Mouse (Mus musculus): Measurements from ENCODE around the gene Sept1.

Sept1 gene

GRCm38 (mm10) chr7:127232622-127233367 is at the start of gene Sept1, which contains the start of gene Zfp553:
Gene Sept1 (minus strand): TSS chr7:127233130.
Gene Zfp553 (plus strand): TSS chr7:127233061.
- DNase-seq: peak; percentile 83

- no peak for DNase-seq
These were observed 49.3 kb upstream of the Sept1 start for GRCm38 (mm10) chr7:127282190-127282589.

- no peak for DNase-seq
These were observed 48.2 kb upstream of the Sept1 start for GRCm38 (mm10) chr7:127281114-127281513.

GRCm38 (mm10) chr7:127280092-127280491 is 47.2 kb upstream of the Sept1 start:
- no peak for DNase-seq

GRCm38 (mm10) chr7:127278311-127278710 is 45.4 kb upstream of the Sept1 start:
- DNase-seq: no peak

DNA sequence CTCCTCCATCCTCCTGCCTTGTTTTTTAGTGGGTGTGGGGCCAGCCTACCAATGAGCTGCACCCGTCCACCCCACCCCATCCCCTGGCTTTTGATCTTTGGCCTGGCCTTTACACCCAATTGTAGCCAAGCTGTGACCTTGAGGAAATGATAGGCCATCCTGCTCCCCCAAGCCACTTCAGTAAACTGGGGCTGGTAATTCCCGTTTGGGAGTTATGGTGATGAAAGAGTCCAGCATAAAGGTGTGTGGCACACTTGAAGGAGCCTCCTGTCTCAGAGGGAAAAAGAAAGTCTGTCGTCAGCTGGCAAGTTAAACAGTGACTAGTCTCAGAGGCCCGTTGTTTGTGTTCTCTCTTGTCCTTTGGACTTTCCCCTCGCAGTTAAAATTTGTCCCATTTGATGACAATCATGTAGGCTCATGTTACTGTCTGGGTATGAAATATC is 43.6 kb upstream of the Sept1 start:
- no peak for DNase-seq

- DNase-seq: peak; percentile 99
These were observed 41.2 kb upstream of the Sept1 start, which contains the start of gene Sephs2 for GRCm38 (mm10) chr7:127273925-127274789. Gene Sephs2 (minus strand): TSS chr7:127274055.

DNA sequence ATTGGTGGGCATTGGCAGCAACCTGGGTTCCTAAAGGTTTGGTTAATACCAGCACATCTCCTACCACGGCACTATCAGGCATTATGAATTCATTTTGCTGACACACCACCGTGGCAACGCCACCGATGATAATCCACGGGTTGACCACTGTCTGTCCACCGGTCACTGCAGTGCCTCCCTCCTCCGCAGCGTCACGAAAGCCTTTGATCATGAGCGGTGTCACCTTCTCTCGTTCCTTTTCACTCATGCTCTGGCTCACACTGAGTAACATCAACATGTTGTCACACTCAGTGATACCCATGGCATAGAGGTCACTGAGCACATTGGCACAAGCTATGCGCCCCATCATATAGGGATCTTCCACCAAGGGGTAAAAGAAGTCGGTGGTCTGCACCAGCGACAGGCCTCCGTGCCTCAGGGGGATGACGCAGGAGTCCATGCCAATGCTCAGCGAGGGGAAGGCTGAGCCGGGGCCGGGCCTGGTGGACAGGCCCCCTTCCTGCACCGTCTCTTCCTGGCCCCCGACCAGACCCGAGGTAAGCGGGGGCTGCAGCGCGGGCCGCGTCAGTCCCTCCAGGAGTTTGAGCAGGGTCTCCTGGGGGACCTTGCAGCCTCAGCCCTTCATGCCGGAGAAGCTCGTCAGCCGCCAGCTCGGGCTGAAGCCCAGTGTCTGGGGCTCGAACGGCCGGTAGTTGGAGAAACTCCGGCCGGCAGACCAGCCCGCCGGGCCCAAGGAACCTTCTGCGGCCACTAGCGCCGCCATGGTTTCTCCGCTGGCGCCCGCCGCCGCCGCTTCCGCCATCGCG is 40.4 kb upstream of the Sept1 start:
- peak; percentile 54 for DNase-seq

- no peak for DNase-seq
These were observed 39.6 kb upstream of the Sept1 start for GRCm38 (mm10) chr7:127272566-127272965.

GRCm38 (mm10) chr7:127271093-127271492 is 38.2 kb upstream of the Sept1 start:
- no peak for DNase-seq

DNA sequence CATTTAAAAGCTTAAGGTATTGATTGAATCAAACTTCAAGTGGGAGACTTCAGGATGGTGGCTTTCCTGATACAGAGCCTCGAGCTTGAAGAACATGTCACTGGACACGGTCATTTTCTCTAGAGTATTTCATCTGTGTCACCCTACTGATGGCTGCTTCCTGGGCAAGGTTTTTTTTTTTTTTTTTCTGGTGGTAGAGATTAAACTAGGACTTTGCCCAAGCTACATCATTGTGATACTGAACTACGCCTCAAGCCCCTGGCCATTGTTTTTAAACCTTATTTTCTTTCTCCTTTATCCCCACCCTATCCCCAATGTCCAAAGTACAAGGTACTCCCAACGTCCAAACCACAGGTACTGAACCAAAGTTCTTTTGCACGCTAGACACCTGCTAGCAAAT is 37.7 kb upstream of the Sept1 start:
- no peak for DNase-seq

GRCm38 (mm10) chr7:127270256-127270655 is 37.3 kb upstream of the Sept1 start:
- DNase-seq: no peak

DNA sequence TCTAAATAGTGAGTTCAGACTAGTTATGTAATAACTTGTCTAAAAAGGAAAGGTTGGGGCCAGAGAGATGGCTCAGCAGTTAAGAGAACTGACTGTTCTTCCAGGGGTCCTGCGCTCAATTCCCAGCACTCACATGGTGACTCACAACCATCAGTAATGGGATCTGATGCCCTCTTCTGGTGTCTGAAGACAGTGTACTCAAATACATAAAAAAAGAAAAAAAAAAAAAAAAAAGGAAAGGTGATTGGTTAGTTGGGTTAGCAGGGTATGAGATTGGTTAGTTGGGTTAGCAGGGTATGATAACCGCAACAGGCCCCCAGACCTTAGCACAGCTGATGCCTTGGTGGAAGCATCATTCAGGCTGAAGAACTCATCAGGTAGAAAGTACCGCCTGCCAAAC is 30.6 kb upstream of the Sept1 start:
- no peak for DNase-seq

GRCm38 (mm10) chr7:127262218-127262961 is 29.5 kb upstream of the Sept1 start:
- DNase-seq: peak; percentile 44

GRCm38 (mm10) chr7:127260309-127261111 is 27.6 kb upstream of the Sept1 start, which contains the start of gene Dctpp1:
Gene Dctpp1 (minus strand): TSS chr7:127260709.
- peak; percentile 99 for DNase-seq

GRCm38 (mm10) chr7:127259186-127259905 is 26.4 kb upstream of the Sept1 start:
- peak; percentile 39 for DNase-seq

- DNase-seq: no peak
These were observed 23.6 kb upstream of the Sept1 start for GRCm38 (mm10) chr7:127256518-127256917.

DNA sequence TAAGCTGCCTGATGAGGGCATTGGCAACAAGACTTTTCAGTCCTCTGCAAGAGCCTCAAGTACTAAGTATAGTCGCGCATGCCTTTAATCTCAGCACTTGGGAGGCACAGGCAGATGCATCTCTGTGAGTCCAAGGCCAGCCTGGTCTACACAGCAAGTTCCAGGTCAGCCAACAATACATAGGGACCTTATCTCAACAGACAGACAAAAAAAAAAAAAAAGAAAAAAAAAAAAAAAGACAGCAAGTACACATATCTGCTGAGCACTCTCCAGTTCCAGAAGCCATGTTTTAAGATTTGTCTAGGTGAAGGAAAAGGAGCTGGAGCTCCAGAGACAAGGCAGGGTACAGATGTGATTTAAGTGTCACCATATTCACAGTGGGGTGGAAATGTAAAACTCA is 23.0 kb upstream of the Sept1 start:
- DNase-seq: no peak

GRCm38 (mm10) chr7:127255008-127255407 is 22.1 kb upstream of the Sept1 start:
- no peak for DNase-seq

Data from cerebellum, adult 9-10 months (tissue).